Mouse (Mus musculus) heart, postnatal 0 days (tissue): ENCODE measurements at regions not wholly inside any gene's neighbourhood (a gene's known extent, or its start where the extent isn't known, plus 50 kb on each side); places are given as distances from the start of the nearest gene placed in this dataset.

ENCODE experiments used
- CTCF ChIP-seq: IDR thresholded peaks from 2 replicates; pipeline ENCODE4 v1.5.1; 2016; ENCODE audit warnings: antibody characterized with exemption, control low read depth, low read depth
- EP300 ChIP-seq: IDR thresholded peaks from 2 replicates; pipeline ENCODE4 v1.6.1; 2016; ENCODE audit warnings: antibody characterized with exemption, low read depth

GRCm38 (mm10) chr15:42965314-42965713 lies 2831.1 kb downstream of the 9330182O14Rik start:
- TF ChIP-seq CTCF (no peak), EP300 (no peak)
